Mouse (Mus musculus): ENCODE results near the gene Ccr2. TPM values are rescaled to one million over a fixed set of nuclear protein-coding genes. Genes with fewer than 3 reads are reported as not detected.
"Not testable (repeated sequence)": the region's sequence is repeated elsewhere in the genome, so short reads cannot be mapped to it uniquely, and the experiment has no call there.

The Ccr2 gene
- not detected in 2 replicates for polyA plus RNA-seq (2011; ENCODE audit: insufficient read length, low read depth, missing spikeins)

GRCm38 (mm10) chr9:124101723-124102122 lies at the start of gene Ccr2:
Gene Ccr2, plus strand, starts transcription at chr9:124101950.
- H3K27ac ChIP-seq (ENCODE audit: insufficient read depth, low read length), result no peak within 1 kb of the TSS
- no peak within 1 kb of the TSS for H3K4me3 ChIP-seq (ENCODE audit: insufficient read depth, low read length)
- TF ChIP-seq CTCF (IDR thresholded peaks at IDR 0.05; ENCODE audit: borderline replicate concordance, insufficient read depth, low read length) (no peak), POLR2A (IDR thresholded peaks at IDR 0.05; ENCODE audit: low read depth, low read length) (no peak)
- no peaks in the 10 kb centered on the region for H3K4me1 ChIP-seq (ENCODE audit: control insufficient read depth, insufficient read depth, low read length)

GRCm38 (mm10) chr9:124053532-124053931 lies 48.2 kb upstream of the Ccr2 start:
- Histone ChIP-seq H3K27ac (ENCODE audit: insufficient read depth, low read length) (no peak overlapping the region), H3K4me1 (ENCODE audit: control insufficient read depth, insufficient read depth, low read length) (no peaks in the 10 kb centered on the region), H3K4me3 (ENCODE audit: insufficient read depth, low read length) (no peak overlapping the region)
- no peak for TF ChIP-seq POLR2A (IDR thresholded peaks at IDR 0.05; ENCODE audit: low read depth, low read length)
- no peak for TF ChIP-seq CTCF (IDR thresholded peaks at IDR 0.05; ENCODE audit: borderline replicate concordance, insufficient read depth, low read length)

GRCm38 (mm10) chr9:124056158-124056709 lies 45.5 kb upstream of the Ccr2 start:
- no peak overlapping the region for H3K27ac ChIP-seq (ENCODE audit: insufficient read depth, low read length)
- TF ChIP-seq POLR2A (IDR thresholded peaks at IDR 0.05; ENCODE audit: low read depth, low read length), result no peak
- no peak for TF ChIP-seq CTCF (IDR thresholded peaks at IDR 0.05; ENCODE audit: borderline replicate concordance, insufficient read depth, low read length)
- no peaks in the 10 kb centered on the region for H3K4me1 ChIP-seq (ENCODE audit: control insufficient read depth, insufficient read depth, low read length)
- no peak overlapping the region for H3K4me3 ChIP-seq (ENCODE audit: insufficient read depth, low read length)

- H3K27ac ChIP-seq (ENCODE audit: insufficient read depth, low read length), result no peak overlapping the region
- no peak overlapping the region for H3K4me3 ChIP-seq (ENCODE audit: insufficient read depth, low read length)
- no peak for TF ChIP-seq POLR2A (IDR thresholded peaks at IDR 0.05; ENCODE audit: low read depth, low read length)
- TF ChIP-seq CTCF (IDR thresholded peaks at IDR 0.05; ENCODE audit: borderline replicate concordance, insufficient read depth, low read length), result no peak
- no peaks in the 10 kb centered on the region for H3K4me1 ChIP-seq (ENCODE audit: control insufficient read depth, insufficient read depth, low read length)
Observed at GRCm38 (mm10) chr9:124059660-124060352, 41.9 kb upstream of the Ccr2 start.

- not testable (repeated sequence) for H3K27ac ChIP-seq (ENCODE audit: insufficient read depth, low read length); H3K4me1 ChIP-seq (ENCODE audit: control insufficient read depth, insufficient read depth, low read length); H3K4me3 ChIP-seq (ENCODE audit: insufficient read depth, low read length)
Observed at GRCm38 (mm10) chr9:124061474-124062432, 40.0 kb upstream of the Ccr2 start.

- no peak overlapping the region for H3K27ac ChIP-seq (ENCODE audit: insufficient read depth, low read length)
- H3K4me1 ChIP-seq (ENCODE audit: control insufficient read depth, insufficient read depth, low read length), result peaks cover 4% of the 10 kb centered on the region; the same call in 1 of the 2 replicates
- H3K4me3 ChIP-seq (ENCODE audit: insufficient read depth, low read length), result no peak overlapping the region
- TF ChIP-seq CTCF (IDR thresholded peaks at IDR 0.05; ENCODE audit: borderline replicate concordance, insufficient read depth, low read length) (no peak), POLR2A (IDR thresholded peaks at IDR 0.05; ENCODE audit: low read depth, low read length) (no peak)
Observed at GRCm38 (mm10) chr9:124066572-124067103, 35.1 kb upstream of the Ccr2 start.

GRCm38 (mm10) chr9:124068098-124069058 lies 33.4 kb upstream of the Ccr2 start:
- Histone ChIP-seq H3K4me1 (ENCODE audit: control insufficient read depth, insufficient read depth, low read length) (peaks cover 4% of the 10 kb centered on the region; the same call in 1 of the 2 replicates), H3K27ac (ENCODE audit: insufficient read depth, low read length) (peak overlapping the region; percentile 65; the same call in 1 of the 2 replicates), H3K4me3 (ENCODE audit: insufficient read depth, low read length) (no peak overlapping the region)
- TF ChIP-seq POLR2A (IDR thresholded peaks at IDR 0.05; ENCODE audit: low read depth, low read length), result no peak
- TF ChIP-seq CTCF (IDR thresholded peaks at IDR 0.05; ENCODE audit: borderline replicate concordance, insufficient read depth, low read length), result no peak

- no peak overlapping the region for H3K27ac ChIP-seq (ENCODE audit: insufficient read depth, low read length)
- H3K4me1 ChIP-seq (ENCODE audit: control insufficient read depth, insufficient read depth, low read length), result peaks cover 4% of the 10 kb centered on the region; the same call in 1 of the 2 replicates
- TF ChIP-seq POLR2A (IDR thresholded peaks at IDR 0.05; ENCODE audit: low read depth, low read length) (no peak), CTCF (IDR thresholded peaks at IDR 0.05; ENCODE audit: borderline replicate concordance, insufficient read depth, low read length) (no peak)
- no peak overlapping the region for H3K4me3 ChIP-seq (ENCODE audit: insufficient read depth, low read length)
Observed at GRCm38 (mm10) chr9:124071506-124071905, 30.2 kb upstream of the Ccr2 start.

Measured in embryonic fibroblast, embryonic 13.5 days (primary cell).